Mouse (Mus musculus) spleen, adult 2 months (tissue): ENCODE results near the gene Gla. TPM values are rescaled to one million over a fixed set of nuclear protein-coding genes. Genes with fewer than 3 reads are reported as not detected.

Experiments
- DNase-seq, 2 experiments: peaks; one replicate each; pipeline versions ENCODE4 v3.0.0 to v3.0.0-alpha.2; 2012 to 2021; ENCODE audit warnings: low spot score in 2 of 2, low read depth in 1 of 2
- H3K27ac ChIP-seq: fragments of 200-500 bp; 2 replicates; pipeline ENCODE4 v1.5.1; 2012; ENCODE audit warnings: low read length, inconsistent platforms; ENCODE audit not compliant: insufficient read depth
- H3K27me3 ChIP-seq: fragments of 200-500 bp; 2 replicates; pipeline ENCODE4 v1.6.1; 2012; ENCODE audit warnings: mild to moderate bottlenecking, moderate library complexity, low read length, inconsistent platforms; ENCODE audit not compliant: control insufficient read depth, insufficient read depth
- H3K36me3 ChIP-seq: fragments of 200-500 bp; 2 replicates; pipeline ENCODE4 v1.6.1; 2012; ENCODE audit warnings: mild to moderate bottlenecking, low read length, inconsistent platforms; ENCODE audit not compliant: control insufficient read depth, insufficient read depth
- H3K4me1 ChIP-seq: fragments of 200-500 bp; 2 replicates; pipeline ENCODE4 v1.6.1; 2011; ENCODE audit warnings: inconsistent platforms; ENCODE audit not compliant: control insufficient read depth, insufficient read depth, insufficient read length
- H3K4me3 ChIP-seq: fragments of 200-500 bp; 2 replicates; pipeline ENCODE4 v1.5.1; 2011; ENCODE audit warnings: mild to moderate bottlenecking, inconsistent platforms; ENCODE audit not compliant: insufficient read depth, insufficient read length; ENCODE audit errors: extremely low read depth
- CTCF ChIP-seq: fragments of 200-500 bp; IDR thresholded peaks from 2 replicates; pipeline ENCODE4 v1.5.1; 2011; ENCODE audit warnings: mild to moderate bottlenecking, inconsistent platforms; ENCODE audit not compliant: insufficient read depth, insufficient read length, insufficient replicate concordance; ENCODE audit errors: extremely low read depth
- POLR2A ChIP-seq: fragments of 200-500 bp; IDR thresholded peaks from 2 replicates; pipeline ENCODE4 v1.6.1; 2011; ENCODE audit warnings: low read depth, low read length, inconsistent platforms
- WGBS: fragments of 180-500 bp; shearing (Covaris S2); methylation state at CpG from one replicate; pipeline ENCODE4 v1.1.7; 2018; 5-methylcytosine and 5-hydroxymethylcytosine counted together
- polyA plus RNA-seq: library from polyadenylated mRNA; depleted of rRNA; stranded (reverse); fragments of >200 nt; gene quantifications from 2 replicates; pipeline ENCODE4 v1.2.3, GENCODE M21; 2012

The Gla gene
- polyA plus RNA-seq, 1 experiment, result 0.96 TPM

GRCm38 (mm10) chrX:134582270-134582669, 18.7 kb downstream of the Gla start:
- TF ChIP-seq POLR2A (no peak), CTCF (no peak)
- Histone ChIP-seq H3K27ac (peak overlapping the region; percentile 93), H3K4me1 (no peaks in the 10 kb centered on the region; the same call in 1 of the 2 replicates), H3K36me3 (no peaks in the 10 kb centered on the region), H3K27me3 (no peaks in the 10 kb centered on the region), H3K4me3 (peak overlapping the region; percentile 86)
- WGBS, result 38% methylated on average over 11 of the region's 11 CpGs
- DNase-seq, result peak in 1 of 2 experiments; percentile 4

DNA sequence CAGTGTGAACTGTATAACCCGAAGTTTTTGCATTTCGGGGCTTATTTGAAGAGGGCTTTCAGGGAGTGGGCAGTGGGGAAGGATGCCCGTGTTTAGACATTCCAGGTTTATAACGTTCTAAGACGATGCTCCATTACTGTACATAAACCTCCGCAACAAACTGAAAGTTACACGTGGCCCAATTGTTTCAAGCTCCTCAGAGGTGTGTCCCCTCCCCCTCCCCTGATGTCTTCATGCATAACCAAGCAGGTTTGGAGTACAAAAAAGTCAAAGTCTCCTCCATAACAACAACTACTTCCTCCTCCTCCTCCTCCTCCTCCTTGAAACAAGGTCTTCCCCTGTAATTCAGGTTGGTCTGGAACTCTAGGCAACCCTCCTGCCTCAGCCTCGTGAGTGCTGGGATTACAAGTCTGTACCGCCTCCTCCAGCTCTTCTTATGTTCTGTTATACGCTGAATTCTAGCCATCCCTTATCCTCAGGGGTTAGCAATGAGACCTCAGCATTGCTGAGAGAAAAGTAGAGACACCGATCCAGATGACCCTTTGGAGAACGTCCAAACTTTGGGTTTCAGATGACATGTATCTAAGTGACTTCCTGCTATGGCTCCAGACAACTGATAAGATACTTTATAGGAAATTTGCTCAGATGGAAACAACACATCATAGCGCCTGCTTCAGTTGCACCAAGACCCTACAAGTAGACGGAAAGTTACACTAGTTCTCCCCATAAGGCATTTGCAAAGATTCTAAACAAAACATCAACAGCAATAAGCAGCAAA, 20.2 kb downstream of the Gla start:
- peak overlapping the region; percentile 93 for H3K27ac ChIP-seq
- peak overlapping the region; percentile 86 for H3K4me3 ChIP-seq
- WGBS, result 61% methylated on average over 14 of the region's 14 CpGs

GRCm38 (mm10) chrX:134577896-134578295, 23.0 kb downstream of the Gla start:
- WGBS, result 69% methylated on average over 4 of the region's 4 CpGs
- no peak for DNase-seq
- H3K36me3 ChIP-seq, result no peaks in the 10 kb centered on the region
- no peaks in the 10 kb centered on the region for H3K27me3 ChIP-seq
- no peak overlapping the region for H3K27ac ChIP-seq
- no peak for TF ChIP-seq POLR2A
- TF ChIP-seq CTCF, result no peak
- no peaks in the 10 kb centered on the region; the same call in 1 of the 2 replicates for H3K4me1 ChIP-seq
- no peak overlapping the region for H3K4me3 ChIP-seq

More for the DNA sequence above, 20.2 kb downstream of the Gla start:
- TF ChIP-seq CTCF, result no peak
- no peak for TF ChIP-seq POLR2A
- no peaks in the 10 kb centered on the region; the same call in 1 of the 2 replicates for H3K4me1 ChIP-seq
- no peaks in the 10 kb centered on the region for H3K36me3 ChIP-seq
- peak in 1 of 2 experiments; percentile 29 for DNase-seq
- H3K27me3 ChIP-seq, result no peaks in the 10 kb centered on the region

DNA sequence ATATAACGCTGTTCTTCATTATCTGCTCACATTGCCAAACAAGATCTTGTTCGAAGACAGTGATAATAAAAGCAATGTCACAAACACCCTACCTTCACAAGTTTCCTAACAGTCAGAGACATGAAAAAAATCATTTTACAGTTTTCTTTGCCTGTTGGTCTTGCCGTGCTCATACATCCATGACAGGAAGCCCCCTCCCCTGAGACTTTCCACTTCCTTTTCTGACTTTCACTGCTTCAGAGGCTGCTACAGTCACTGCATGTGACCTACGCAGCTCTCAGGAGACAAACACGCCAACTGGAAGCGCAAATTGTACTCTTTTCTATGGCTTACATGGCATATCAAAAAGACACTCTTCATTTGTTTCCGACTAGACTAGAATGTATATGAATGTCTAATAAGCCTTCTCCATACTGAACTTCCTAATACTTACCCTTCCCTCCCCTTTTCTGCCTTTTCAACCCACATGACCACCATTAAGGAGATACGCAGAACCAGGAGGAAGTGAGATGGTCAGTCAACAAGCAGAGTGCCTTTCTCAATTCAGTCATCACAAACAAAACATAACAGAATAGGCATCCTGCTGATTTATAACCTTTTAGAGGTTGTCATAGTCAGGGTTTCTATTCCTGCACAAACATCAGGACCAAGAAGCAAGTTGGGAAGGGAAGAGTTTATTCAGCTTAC, 34.2 kb downstream of the Gla start:
- WGBS, result 47% methylated on average over 8 of the region's 8 CpGs
- no peak for TF ChIP-seq POLR2A
- H3K36me3 ChIP-seq, result peaks cover 1% of the 10 kb centered on the region; the same call in 1 of the 2 replicates
- peak overlapping the region; percentile 33 for H3K27ac ChIP-seq
- no peak overlapping the region for H3K4me3 ChIP-seq
- peak; percentile 57 to 83 for DNase-seq
- H3K4me1 ChIP-seq, result peaks cover 2% of the 10 kb centered on the region; the same call in 1 of the 2 replicates
- no peaks in the 10 kb centered on the region for H3K27me3 ChIP-seq

DNA sequence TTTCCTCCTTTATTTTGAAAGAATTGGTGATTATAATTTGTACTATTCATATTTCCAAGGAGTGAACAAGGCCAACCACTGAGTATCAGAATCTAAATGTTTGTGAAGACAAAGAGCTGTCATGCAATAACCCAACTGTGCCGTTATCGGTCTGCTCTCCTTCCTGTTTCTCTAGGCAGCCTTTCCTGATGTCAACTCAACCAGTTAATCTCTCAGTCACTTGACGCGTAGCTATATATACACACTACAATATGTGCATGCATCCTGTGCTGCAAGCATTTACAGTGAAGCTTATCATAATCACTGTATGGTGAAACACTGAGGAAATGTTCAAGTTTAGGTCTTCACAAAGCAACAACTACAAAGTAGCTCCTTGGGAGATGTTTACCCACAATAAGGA, 36.6 kb downstream of the Gla start:
- Histone ChIP-seq H3K27ac (no peak overlapping the region), H3K27me3 (no peaks in the 10 kb centered on the region), H3K4me1 (no peaks in the 10 kb centered on the region; the same call in 1 of the 2 replicates), H3K36me3 (peaks cover 1% of the 10 kb centered on the region; the same call in 1 of the 2 replicates), H3K4me3 (no peak overlapping the region)
- TF ChIP-seq POLR2A (no peak), CTCF (no peak)
- DNase-seq, result peak in 1 of 2 experiments; percentile 6
- 44% methylated on average over 4 of the region's 4 CpGs for WGBS

DNA sequence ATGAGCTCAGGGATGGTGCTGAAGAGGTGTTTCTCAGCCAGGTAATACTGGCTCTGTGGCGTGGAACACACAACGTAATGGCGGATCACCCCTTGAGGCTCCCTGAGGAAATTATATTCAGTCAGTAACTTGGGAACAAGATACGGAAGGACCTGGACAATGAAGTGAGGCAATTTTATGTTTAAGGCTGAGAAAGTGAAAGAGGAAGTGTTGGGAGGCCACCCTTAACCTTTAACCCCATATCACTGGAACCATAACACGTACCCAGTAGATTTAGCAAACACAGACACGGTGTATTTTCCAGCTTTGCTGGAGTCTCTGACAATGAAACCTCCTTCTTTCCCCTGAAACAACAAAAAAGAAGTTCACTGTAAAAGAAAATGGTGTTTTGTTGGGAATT, 46.5 kb downstream of the Gla start:
- Histone ChIP-seq H3K27me3 (no peaks in the 10 kb centered on the region), H3K36me3 (peaks cover 4% of the 10 kb centered on the region), H3K27ac (no peak overlapping the region), H3K4me1 (no peaks in the 10 kb centered on the region), H3K4me3 (no peak overlapping the region)
- DNase-seq, result no peak
- TF ChIP-seq POLR2A (no peak), CTCF (no peak)
- WGBS, result 80% methylated on average over 6 of the region's 6 CpGs
